Comparison of ENCODE assay signal across 15 mouse cellular contexts in the genomic region with DNA sequence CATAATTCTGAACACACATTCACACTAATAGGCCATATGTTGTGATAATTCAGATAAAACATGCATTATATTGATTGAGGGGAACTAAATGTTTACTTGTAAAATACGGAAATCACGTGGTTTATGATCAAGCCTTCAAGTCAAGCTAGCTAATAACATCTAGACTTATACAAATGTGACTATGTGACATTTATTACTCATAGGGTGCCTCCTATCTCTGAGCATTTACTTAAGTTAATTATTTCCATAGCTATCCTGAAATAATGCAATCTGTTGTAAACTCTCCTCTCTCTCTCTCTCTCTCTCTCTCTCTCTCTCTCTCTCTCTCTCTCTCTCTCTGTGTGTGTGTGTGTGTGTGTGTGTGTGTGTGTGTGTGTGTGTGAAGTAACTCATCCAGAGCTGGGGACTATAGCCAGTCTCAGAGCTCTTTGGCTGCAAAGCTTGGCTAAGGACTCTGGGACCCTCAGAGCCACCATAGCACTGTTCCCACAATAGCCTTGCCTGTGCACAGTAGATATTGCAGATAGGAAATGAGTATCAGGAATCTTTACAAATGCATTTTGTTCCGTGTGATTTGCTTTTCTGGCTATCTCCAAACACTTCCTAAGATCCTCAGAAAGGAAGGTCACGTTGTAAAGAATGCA.
"Had no signal": no experiment of that assay in that cellular context is flagged by ENCODE, and none has a peak within 500 bp of the region (broad histone marks: within the 10 kb centered on the region; RNA-seq: fewer than 3 reads in every experiment).

No protein-coding gene starts in this region.

- H3K27me3 ChIP-seq: kidney, embryonic 15.5 days; liver, embryonic 15.5 days; neural tube, embryonic 13.5 days had no signal

- H3K4me3 ChIP-seq: kidney, embryonic 15.5 days; liver, embryonic 15.5 days; neural tube, embryonic 13.5 days had no signal

- H3K4me1 ChIP-seq: liver, embryonic 15.5 days; neural tube, embryonic 13.5 days had no signal

- H3K36me3 ChIP-seq: kidney, embryonic 15.5 days; liver, embryonic 15.5 days; neural tube, embryonic 13.5 days had no signal

- ATAC-seq: lung, postnatal 0 days; midbrain, embryonic 16.5 days had no signal

- H3K9me3 ChIP-seq: kidney, embryonic 15.5 days; liver, embryonic 15.5 days; neural tube, embryonic 13.5 days had no signal

- H3K9ac ChIP-seq: kidney, embryonic 15.5 days; liver, embryonic 15.5 days; neural tube, embryonic 13.5 days had no signal

- DNase-seq: kidney, adult 18-20 months; kidney, postnatal 14 days; layer of hippocampus, adult 9-11 months; layer of hippocampus, postnatal 36 days; lung, adult 2 months; lung, postnatal 36 days; right cerebral cortex, postnatal 4 days; spleen, adult 18-20 months; thymus, postnatal 14 days had no signal

- H3K27ac ChIP-seq: kidney, embryonic 15.5 days; liver, embryonic 15.5 days; neural tube, embryonic 13.5 days had no signal

- H3K4me2 ChIP-seq: kidney, embryonic 15.5 days; liver, embryonic 15.5 days; midbrain, embryonic 11.5 days; neural tube, embryonic 13.5 days had no signal
